Mouse (Mus musculus) spleen, adult 2 months (tissue): ENCODE results near the gene Svep1.

ENCODE experiments used
- CTCF ChIP-seq: fragments of 200-500 bp; IDR thresholded peaks from 2 replicates; pipeline ENCODE4 v1.5.1; 2011; ENCODE audit warnings: mild to moderate bottlenecking, inconsistent platforms; ENCODE audit not compliant: insufficient read depth, insufficient read length, insufficient replicate concordance; ENCODE audit errors: extremely low read depth
- POLR2A ChIP-seq: fragments of 200-500 bp; IDR thresholded peaks from 2 replicates; pipeline ENCODE4 v1.6.1; 2011; ENCODE audit warnings: low read depth, low read length, inconsistent platforms

GRCm38 (mm10) chr4:58097732-58098131, 108.9 kb downstream of the Svep1 start:
- TF ChIP-seq POLR2A (no peak), CTCF (no peak)
